Mouse (Mus musculus): Measurements from ENCODE around the gene Rab34.

DNA sequence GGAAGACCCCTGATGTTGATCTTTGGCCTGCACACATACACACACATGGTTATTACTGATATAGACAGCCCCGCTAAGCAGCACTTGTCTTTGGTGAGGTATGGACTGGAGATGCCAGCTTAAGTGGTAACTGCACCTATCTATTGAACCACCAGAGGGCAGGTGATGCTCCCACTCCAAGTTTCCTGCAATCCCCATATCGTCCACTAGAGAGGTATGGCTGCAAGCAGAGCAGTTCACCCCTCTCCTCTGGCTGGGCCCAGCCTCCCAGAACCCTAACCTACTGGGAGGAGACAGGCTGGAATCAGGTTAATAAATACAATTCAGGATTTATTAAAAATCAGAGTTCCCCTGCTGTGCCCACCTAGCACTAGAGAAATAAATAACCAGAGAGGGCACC, 29.1 kb upstream of the Rab34 start:
- TF ChIP-seq POLR2A (IDR thresholded peaks at IDR 0.05; ENCODE audit: low read depth, low read length), result no peak
- TF ChIP-seq CTCF (IDR thresholded peaks at IDR 0.05; ENCODE audit: borderline replicate concordance, insufficient read depth, low read length), result peak; percentile 85

Measured in embryonic fibroblast, embryonic 13.5 days (primary cell).